8 mouse cellular contexts compared by ENCODE assay signal in the genomic region with DNA sequence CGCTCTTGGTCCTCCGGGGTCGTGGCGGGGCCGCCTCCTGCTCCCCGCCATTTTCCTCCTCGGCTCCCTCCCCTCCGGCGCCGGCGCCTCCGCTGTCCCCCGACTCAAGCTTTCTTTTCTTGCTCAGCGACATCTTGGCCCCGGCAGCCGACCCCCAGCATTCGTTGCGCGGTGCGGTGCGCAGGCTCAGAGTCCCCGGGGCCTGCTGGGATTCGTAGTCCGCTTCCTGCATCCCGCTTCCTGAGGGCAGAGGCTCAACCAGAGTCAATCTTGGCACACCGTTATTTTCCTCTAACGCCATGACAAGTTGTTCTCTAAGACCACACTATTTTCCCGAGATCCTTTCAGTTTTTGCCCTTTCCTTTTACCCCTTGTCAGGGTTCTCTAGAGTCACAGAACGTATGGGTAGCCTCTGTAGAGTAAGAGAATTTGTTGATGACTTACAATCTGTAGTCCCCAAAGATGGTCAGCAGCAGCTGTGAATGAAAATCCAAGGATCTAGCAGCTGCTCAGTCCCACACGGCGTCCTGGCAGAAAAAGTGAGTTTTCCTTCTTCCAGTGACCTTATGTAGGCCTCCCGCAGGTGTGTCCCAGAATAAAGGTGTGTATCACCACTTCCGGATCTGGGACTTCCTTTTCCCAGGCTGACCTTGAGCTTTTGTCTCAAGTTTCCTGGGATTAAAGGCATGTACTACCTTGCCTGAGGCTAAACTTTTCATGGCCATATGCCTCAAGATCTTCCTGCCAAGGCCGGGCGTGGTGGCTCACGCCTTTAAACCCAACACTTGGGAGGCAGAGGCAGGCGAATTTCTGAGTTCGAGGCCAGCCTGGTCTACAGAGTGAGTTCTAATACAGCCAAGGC. TPM values are rescaled to one million over a fixed set of nuclear protein-coding genes. Genes with fewer than 3 reads are reported as not detected.
DNase-seq lines count a peak whose midpoint lies in the region; ATAC-seq and TF ChIP-seq lines count a peak whose summit lies in the region.

A gene (minus strand): TSS at position 160 of the 862 bp plus-strand sequence.

- no peak for TF ChIP-seq CTCF in embryonic fibroblast, embryonic 13.5 days (IDR thresholded peaks at IDR 0.05; ENCODE audit: borderline replicate concordance, insufficient read depth, low read length)

- peak; percentile 93 for ATAC-seq in limb, embryonic 13.5 days (ENCODE audit: low FRiP score, low read depth)
- peak; percentile 97 for ATAC-seq in midbrain, embryonic 15.5 days (replicated peaks)

- peaks cover 17% of the 10 kb centered on the region for H3K36me3 ChIP-seq in limb, embryonic 13.5 days
- peaks cover 7% of the 10 kb centered on the region; the same call in 1 of the 2 replicates for H3K36me3 ChIP-seq in midbrain, embryonic 15.5 days (replicated peaks)
- H3K36me3 ChIP-seq in splenic B cell, adult 2 months (ENCODE audit: control insufficient read depth, insufficient read depth, low read length, poor library complexity, severe bottlenecking) = peaks cover 2% of the 10 kb centered on the region

- TF ChIP-seq POLR2A in embryonic fibroblast, embryonic 13.5 days (IDR thresholded peaks at IDR 0.05; ENCODE audit: low read depth, low read length) = peak; percentile 60

- peak within 1 kb of the TSS; percentile 96 for H3K9ac ChIP-seq in limb, embryonic 13.5 days
- H3K9ac ChIP-seq in midbrain, embryonic 15.5 days = peak within 1 kb of the TSS; percentile 91

- peak within 1 kb of the TSS; percentile 53 for H3K27ac ChIP-seq in embryonic fibroblast, embryonic 13.5 days (ENCODE audit: insufficient read depth, low read length)
- peak within 1 kb of the TSS; percentile 94 for H3K27ac ChIP-seq in limb, embryonic 13.5 days
- peak within 1 kb of the TSS; percentile 96 for H3K27ac ChIP-seq in midbrain, embryonic 15.5 days

- H3K9me3 ChIP-seq in limb, embryonic 13.5 days = no peaks in the 10 kb centered on the region
- no peaks in the 10 kb centered on the region for H3K9me3 ChIP-seq in midbrain, embryonic 15.5 days

- H3K27me3 ChIP-seq in limb, embryonic 13.5 days = no peaks in the 10 kb centered on the region
- H3K27me3 ChIP-seq in midbrain, embryonic 15.5 days (replicated peaks) = no peaks in the 10 kb centered on the region
- H3K27me3 ChIP-seq in splenic B cell, adult 2 months (ENCODE audit: control insufficient read depth, insufficient read depth, low read length, poor library complexity, severe bottlenecking) = no peaks in the 10 kb centered on the region

- WGBS in limb, embryonic 13.5 days = 19% methylated on average over 38 of the region's 38 CpGs
- 19% methylated on average over 38 of the region's 38 CpGs for WGBS in midbrain, embryonic 15.5 days

- peak; percentile 92 for DNase-seq in CD4-positive, CD25-positive, alpha-beta regulatory T cell, adult 2 months (ENCODE audit: low read depth, low spot score)
- peak; percentile 97 for DNase-seq in brain, adult 2 months (ENCODE audit: low read depth, low spot score)
- peak; percentile 90 for DNase-seq in heart, adult 9 months (ENCODE audit: low spot score in 2 of 2)
- peak; percentile 94 for DNase-seq in kidney, adult 9 months
- DNase-seq in splenic B cell, adult 2 months (ENCODE audit: low read depth, low spot score) = peak; percentile 85

- H3K4me2 ChIP-seq in limb, embryonic 13.5 days (replicated peaks) = peak within 1 kb of the TSS; percentile 75
- H3K4me2 ChIP-seq in midbrain, embryonic 15.5 days = peak within 1 kb of the TSS; percentile 50

- peak within 1 kb of the TSS; percentile 73 for H3K4me3 ChIP-seq in embryonic fibroblast, embryonic 13.5 days (ENCODE audit: insufficient read depth, low read length)
- H3K4me3 ChIP-seq in limb, embryonic 13.5 days = peak within 1 kb of the TSS; percentile 95
- peak within 1 kb of the TSS; percentile 81 for H3K4me3 ChIP-seq in midbrain, embryonic 15.5 days

- no peaks in the 10 kb centered on the region for H3K4me1 ChIP-seq in embryonic fibroblast, embryonic 13.5 days (ENCODE audit: control insufficient read depth, insufficient read depth, low read length)
- peaks cover 15% of the 10 kb centered on the region for H3K4me1 ChIP-seq in limb, embryonic 13.5 days
- peaks cover 22% of the 10 kb centered on the region for H3K4me1 ChIP-seq in midbrain, embryonic 15.5 days

RNA-seq across cellular contexts. Expression of the gene that starts here (rescaled TPM):
- 10.5 and 11.5 TPM in 2 replicates for polyA plus RNA-seq in embryonic fibroblast, embryonic 13.5 days (2011; ENCODE audit: insufficient read length, low read depth, missing spikeins)
- 27.4 and 28.8 TPM in 2 replicates for polyA plus RNA-seq in limb, embryonic 13.5 days (2015; fragmentation: Nextera tagmentation; extraction: Ambion mirVana)
- 24.3 and 25.6 TPM in 2 replicates for polyA plus RNA-seq in midbrain, embryonic 15.5 days (2015; fragmentation: Nextera tagmentation; extraction: Ambion mirVana)

Comparison
In these comparisons a context has a peak if more than half of its experiments do, and no peak if none do; other contexts are left out.
1. Peak in every context shown above with its lines: DNase-seq, ATAC-seq, H3K4me3 ChIP-seq and H3K27ac ChIP-seq.